In the genomic region with DNA sequence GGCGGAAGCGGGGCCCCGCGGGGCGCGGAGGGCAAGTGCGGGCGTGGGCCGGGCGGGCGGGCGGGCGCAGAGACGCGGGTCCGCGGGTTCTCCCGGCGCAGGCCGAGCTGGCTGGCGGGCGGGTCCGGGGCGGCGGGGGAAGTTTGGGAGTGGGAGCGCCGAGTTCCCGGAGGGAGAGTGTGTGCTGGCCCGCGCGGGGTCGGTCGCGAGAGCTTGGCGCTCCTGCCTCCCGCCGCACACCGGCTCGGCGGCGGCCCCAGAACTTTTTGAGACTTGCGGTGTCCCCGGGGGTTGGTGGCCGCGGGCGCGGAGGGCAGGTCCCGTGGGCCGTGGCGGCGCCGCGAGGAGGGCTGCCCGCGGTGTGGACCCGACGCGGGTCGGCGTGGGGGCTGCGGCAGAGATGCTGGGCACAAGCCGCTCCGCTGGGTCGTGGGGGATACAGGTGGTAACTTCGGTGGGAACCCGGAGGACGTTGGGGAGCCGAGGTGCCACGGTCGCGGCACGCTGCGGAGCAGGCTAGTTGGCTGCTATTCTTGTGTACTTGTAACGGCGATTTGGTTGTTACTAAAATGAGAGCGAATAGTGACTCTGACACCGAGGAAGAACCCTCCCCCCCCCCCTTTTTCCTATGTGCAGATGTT, we compare ENCODE assay signal across 8 mouse cellular contexts. TPM values are rescaled to one million over a fixed set of nuclear protein-coding genes. Genes with fewer than 3 reads are reported as not detected.
DNase-seq lines count a peak whose midpoint lies in the region; ATAC-seq lines count a peak whose summit lies in the region.

No protein-coding gene starts in this region.

- no peaks in the 10 kb centered on the region for H3K27me3 ChIP-seq in heart, embryonic 12.5 days (replicated peaks)

- peak overlapping the region; percentile 79 for H3K4me2 ChIP-seq in heart, embryonic 12.5 days

- H3K4me1 ChIP-seq in heart, embryonic 12.5 days (replicated peaks) = peaks cover 27% of the 10 kb centered on the region

- no peaks in the 10 kb centered on the region for H3K36me3 ChIP-seq in heart, embryonic 12.5 days

- H3K27ac ChIP-seq in heart, embryonic 12.5 days (ENCODE audit: poor library complexity, severe bottlenecking) = peak overlapping the region; percentile 90

- peak overlapping the region; percentile 75 for H3K4me3 ChIP-seq in heart, embryonic 12.5 days

- H3K9me3 ChIP-seq in heart, embryonic 12.5 days (replicated peaks) = no peaks in the 10 kb centered on the region

- DNase-seq in 3134 (ENCODE audit: extremely low read depth, insufficient read length, low spot score) (peak; percentile 59), NIH3T3 (ENCODE audit: low read depth) (peak; percentile 15)
- peak; percentile 23 to 30 for DNase-seq in cerebellum, postnatal 4 days (ENCODE audit: low spot score in 2 of 2)
- DNase-seq in kidney, postnatal 14 days = peak; percentile 43
- DNase-seq in lung, postnatal 14 days = peak; percentile 48
- peak; percentile 44 for DNase-seq in right cerebral cortex, postnatal 14 days
- peak; percentile 33 for DNase-seq in urinary bladder, postnatal 14 days (ENCODE audit: low spot score)

- 0 out of 2 replicates have a peak, but pooled peaks have one; percentile 4 for ATAC-seq in heart, embryonic 12.5 days (ENCODE audit: insufficient number of reproducible peaks, low FRiP score)

- peak overlapping the region; percentile 86 for H3K9ac ChIP-seq in heart, embryonic 12.5 days

- under 1% methylated on average over 52 of the region's 77 CpGs for WGBS in heart, embryonic 12.5 days

RNA-seq across cellular contexts. Expression of gene Ssbp2, which starts 1.7 kb away (rescaled TPM):
- 78.6 and 79.0 TPM in 2 replicates for polyA plus RNA-seq in heart, embryonic 12.5 days (2016; fragmentation: Nextera tagmentation; extraction: Ambion mirVana)

Comparison
In these comparisons a context has a peak if more than half of its experiments do, and no peak if none do; other contexts are left out.
1. Peak in every context shown above with its lines: DNase-seq, ATAC-seq, H3K4me3 ChIP-seq and H3K27ac ChIP-seq.